Mouse (Mus musculus): ENCODE data around the gene Gm21969.

DNA sequence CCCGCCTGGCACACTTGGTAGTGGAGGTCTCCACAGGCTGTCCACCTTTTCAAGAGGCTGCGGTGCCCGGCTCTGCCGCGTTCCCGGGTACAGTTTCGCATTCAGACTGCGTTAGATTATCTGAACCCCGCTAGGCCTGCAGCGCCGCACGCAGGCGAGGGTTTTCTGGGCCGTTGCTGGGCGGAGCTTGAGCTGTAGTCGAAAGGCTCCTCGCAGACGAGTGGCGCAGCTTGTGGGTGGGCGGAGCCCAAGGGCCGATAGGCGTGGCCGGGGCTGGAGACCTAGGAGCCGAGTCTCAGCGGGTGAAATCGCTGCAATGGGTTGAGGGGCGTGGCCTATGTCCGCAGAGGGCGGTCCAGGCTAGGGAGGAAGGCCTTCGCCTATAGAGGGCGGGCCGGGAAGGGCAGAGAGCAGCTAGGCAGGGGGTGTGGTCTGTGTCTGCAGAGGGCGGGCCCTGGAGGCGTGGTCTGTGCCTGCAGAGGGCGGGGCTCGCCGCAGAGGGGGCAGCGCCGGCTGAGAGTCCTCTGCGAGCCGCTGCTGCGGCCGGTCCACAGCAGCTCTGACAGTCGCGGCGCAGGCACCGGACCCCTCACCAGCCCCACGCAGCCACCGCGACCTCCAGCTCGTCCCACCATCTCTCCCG is 28.7 kb upstream of the Gm21969 start:
- TF ChIP-seq CTCF (IDR thresholded peaks at IDR 0.05; ENCODE audit: low read depth) (peak; percentile 76), EP300 (IDR thresholded peaks at IDR 0.05; ENCODE audit: low read depth) (no peak)
